Mouse (Mus musculus) cerebellum, adult 2 months (tissue): Measurements from ENCODE around the gene Chn1.
"Not testable (repeated sequence)": the region's sequence is repeated elsewhere in the genome, so short reads cannot be mapped to it uniquely, and the experiment has no call there.

ENCODE experiments used
- CTCF ChIP-seq: fragments of 200-500 bp; IDR thresholded peaks from 2 replicates; pipeline ENCODE4 v1.5.1; 2011; ENCODE audit warnings: low read depth, mild to moderate bottlenecking, control low read depth, low read length, moderate library complexity, borderline replicate concordance; ENCODE audit not compliant: insufficient read depth
- POLR2A ChIP-seq: fragments of 200-500 bp; IDR thresholded peaks from 2 replicates; pipeline ENCODE4 v1.6.1; 2011; ENCODE audit warnings: low read length, control low read depth, borderline replicate concordance; ENCODE audit not compliant: insufficient read depth

- TF ChIP-seq POLR2A, CTCF: not testable (repeated sequence)
These were observed 25.0 kb upstream of the Chn1 start for GRCm38 (mm10) chr2:73800127-73800526.
